Mouse (Mus musculus) right cerebral cortex, adult 18-20 months (tissue): ENCODE measurements at regions not wholly inside any gene's neighbourhood (a gene's known extent, or its start where the extent isn't known, plus 50 kb on each side); places are given as distances from the start of the nearest gene placed in this dataset.
A peak's percentile ranks its signal among the peaks of the same experiment; 100 is the strongest.

ENCODE experiments used
- DNase-seq: peaks from one replicate; pipeline ENCODE4 v3.0.0; 2022; ENCODE audit warnings: mixed read lengths

DNA sequence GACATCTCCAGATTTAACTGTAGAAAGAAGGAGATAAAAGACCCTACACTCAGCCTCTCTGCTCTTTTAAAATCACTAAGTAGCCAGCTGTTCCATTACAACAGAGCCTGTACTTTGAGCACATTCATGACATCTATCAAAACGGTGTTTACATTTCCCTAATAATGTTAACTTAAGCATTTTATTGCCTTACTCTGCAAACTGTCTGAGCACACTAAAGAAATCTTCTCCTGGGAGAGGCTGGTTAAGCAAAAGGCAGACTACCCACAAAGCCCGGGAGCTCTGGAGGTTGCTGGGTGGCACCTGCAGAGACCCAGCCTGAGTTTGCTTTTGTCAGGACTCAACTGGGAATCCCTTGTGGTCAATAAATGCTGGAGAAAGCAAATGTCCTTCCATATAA, 567.5 kb upstream of the Negr1 start:
- no peak for DNase-seq

DNA sequence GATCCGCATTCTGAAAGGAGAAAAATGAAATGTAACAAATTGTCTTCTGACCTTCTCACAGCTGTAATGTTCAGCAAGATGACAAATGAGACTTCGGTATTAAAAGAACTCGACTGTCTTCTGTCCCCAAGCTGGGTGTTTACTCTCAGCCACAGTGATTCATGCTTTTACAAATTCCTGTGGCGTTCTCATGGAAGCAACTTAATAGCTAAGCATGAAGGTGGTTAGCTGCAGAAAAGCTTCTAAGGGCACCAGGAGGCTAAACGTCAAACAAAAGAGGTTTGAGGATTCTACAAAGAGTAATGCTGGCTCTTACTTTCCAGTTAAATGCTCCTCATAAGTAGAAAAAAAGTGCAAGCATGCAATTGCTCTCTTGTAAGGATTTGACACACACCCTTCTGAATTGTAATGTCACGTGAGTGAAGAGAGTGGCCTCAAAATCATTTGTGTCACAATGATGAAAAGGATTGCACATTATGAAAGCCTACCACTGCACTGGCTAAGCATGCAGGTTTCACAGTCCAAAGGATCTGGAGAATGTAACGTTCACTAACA, 543.8 kb upstream of the Negr1 start:
- DNase-seq: no peak

DNA sequence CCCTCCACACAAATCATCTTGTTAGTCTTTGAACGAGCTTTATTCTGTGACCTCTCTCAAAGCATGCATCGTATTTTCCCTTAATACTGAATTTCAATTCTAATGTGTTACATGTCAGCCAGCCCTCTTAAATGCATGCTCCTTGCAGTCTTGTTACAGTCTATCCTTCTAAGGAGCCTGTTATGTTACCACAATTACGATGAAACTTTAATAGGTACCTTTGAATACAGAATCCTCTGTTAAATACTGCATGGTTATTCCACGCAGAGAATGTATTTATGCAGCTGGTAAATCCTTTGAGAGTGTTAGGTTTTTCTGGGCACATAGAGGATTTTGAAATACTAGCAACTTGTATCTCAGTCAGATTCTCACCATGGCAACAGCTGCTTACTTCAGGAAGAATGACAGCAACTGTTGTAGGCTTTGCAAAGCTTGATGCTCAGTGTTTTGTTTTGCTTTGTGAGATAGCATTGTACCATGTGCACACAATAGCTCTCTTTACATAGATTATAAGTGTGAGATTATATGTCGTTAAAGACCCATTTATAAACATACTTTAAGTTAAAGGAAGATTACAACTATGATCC, 532.9 kb upstream of the Negr1 start:
- no peak for DNase-seq

DNA sequence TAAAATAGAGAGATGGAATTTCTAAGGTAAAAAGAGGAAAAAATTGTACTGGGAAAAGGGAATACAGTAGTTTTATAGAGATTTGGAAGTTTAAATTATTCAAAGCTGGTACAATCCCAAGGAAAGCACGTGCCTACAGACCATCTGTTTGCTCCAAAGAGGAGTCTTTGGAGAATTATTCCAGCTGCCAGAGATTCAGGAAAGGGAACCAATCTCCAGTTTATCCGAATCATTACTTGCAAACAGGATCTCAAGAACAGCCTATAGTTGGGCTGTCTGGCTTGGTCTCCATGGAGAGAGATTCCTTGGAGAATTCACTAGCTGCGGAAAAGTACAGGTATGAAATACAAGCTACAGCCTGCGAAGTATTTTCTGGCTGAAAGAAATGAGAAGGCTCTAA, 491.3 kb upstream of the Negr1 start:
- no peak for DNase-seq

DNA sequence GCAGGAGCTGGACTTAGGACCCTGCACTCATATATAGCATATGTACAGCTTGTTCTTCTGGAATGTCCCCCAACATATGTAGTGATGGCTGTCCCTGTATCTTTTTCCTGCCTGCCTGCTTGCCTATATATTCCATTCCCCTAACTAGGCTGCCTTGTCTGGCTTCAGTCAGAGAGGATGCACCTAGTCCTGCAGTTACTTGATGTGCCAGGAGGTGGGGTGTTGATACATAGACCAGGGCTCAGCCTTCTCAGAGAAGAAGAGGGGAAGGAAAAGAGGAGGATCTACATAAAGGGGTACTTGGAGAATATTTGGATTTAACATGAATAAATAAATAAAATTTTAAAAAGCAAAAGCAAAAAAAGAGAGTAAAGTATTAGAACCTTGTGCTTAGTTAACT, 479.3 kb upstream of the Negr1 start:
- no peak for DNase-seq

DNA sequence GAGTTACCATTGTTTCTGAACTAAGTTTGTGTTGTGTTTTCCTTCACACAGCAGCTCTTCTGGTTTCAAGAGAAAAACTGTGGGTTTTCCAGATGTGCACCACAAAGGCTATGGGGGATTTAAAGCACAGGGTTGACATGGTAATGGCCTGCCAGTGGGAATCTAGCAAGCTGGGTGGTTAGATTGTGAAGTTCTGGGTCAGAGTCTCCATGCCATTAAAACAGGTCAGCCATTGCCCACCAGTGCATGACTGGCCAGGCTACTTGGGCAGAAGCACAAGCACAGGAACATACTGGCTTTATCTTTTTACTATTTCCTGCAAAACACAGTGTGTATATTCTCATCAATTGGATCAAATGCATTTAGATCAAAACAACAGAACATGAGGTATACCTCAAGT, 467.9 kb upstream of the Negr1 start:
- DNase-seq: no peak

DNA sequence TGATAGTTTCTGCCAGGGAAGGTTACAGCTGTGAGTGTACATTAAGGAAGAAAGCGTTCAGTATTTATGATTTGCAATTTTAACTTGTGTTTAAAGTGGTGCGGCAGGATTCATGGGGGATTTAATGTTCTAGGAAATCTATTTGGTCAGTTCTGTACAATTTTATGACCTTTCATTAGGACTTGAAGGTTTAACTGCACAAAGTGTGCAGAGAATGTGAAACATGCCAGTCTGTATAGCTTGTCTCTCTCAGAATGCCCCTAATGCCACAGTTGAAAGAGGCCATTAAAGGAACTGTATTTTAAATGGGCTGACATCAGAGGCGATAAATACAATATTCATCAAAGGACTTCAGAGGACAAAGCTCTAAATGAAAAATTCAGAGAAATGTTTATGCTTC, 466.6 kb upstream of the Negr1 start:
- no peak for DNase-seq

DNA sequence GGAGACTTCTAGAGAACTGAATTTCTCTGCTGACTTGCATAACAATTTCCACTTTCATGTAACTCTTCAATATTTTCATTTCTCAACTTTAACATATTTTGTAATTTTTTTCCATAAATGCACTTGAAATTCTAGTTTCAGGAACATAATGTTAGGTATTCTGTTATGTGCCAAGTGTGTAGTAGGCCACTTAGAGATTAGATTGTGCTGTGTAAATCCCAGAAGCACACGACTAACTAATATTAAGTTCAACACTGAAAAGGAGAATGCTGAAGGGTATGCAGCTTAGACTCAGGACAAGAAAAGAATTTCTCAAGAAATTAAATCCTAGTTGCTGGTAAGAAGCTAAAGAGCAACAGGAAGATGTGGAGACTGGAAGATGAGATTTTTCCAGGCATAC, 455.8 kb upstream of the Negr1 start:
- DNase-seq: no peak

DNA sequence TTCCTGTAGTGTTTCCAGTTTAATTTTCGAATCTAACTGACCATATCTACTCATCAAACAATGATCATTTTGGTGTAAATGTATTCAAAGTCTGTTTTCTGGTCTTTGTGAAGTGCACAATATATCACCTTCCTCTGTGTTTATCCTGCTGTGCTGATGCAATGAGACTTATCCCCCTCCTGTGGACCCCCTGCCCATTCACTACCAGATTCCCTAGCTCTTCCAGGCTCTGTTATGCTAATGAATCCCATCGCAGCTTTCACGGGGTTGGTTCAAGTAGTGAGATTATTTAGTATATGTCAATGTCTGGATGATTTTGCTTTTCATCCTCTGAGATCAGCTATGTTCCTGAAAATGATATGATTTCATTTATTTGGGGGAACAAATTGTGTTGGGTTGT, 441.3 kb upstream of the Negr1 start:
- DNase-seq: no peak

DNA sequence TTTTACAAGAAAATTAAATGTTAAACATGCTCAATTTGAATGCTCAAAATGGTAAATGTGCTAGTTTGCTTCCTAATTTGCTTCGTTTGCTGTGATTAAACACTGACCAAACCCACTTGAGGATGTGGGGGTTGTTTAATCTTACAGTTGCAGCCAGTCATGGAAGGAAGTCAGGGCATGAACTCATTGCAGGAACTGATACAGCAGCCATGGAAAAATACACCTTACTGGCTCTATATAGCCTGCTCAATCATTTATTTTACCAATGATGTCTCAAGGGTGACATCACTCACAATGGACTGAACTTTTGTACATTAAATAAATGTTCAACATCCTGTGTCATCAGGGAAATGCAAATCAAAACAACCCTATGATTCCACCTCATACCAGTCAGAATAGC, 430.0 kb upstream of the Negr1 start:
- DNase-seq: no peak

DNA sequence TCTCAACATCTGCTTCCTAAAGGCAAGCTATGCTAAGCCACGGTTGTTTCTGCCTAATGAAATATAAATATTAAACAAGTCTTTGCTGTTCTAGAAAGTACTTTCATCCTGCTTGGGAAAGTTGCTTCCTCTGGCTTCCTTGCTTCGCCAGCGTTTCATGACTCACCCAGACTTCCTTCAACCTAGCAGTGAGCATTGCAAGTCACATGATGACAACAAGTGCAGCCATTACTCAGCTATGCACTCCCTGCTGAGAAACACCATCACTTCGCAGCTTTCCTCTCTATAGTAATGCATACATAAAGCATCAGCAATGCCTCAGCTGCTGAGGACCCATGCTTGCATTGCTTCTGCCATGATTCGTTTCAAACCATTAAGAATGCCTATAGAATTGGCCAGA, 420.2 kb upstream of the Negr1 start:
- no peak for DNase-seq

DNA sequence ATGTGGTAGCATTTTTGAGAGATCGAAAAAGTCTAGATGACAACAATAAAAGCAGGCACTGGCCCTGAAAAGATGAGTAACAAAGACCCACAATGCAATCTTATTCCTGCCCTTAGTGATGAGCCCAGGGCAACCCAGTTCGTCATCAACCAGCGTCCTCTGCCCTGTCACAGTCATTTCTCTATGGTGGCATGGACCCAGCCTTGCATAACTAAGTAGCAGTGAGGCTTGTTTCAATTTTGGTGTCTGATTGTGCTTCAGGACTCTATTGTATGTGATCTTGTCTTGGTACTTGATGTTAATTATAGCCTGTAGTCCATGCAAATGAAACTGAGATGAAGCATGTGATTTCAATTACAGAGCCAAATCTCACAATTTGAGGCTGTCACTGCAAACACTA, 412.3 kb upstream of the Negr1 start:
- DNase-seq: no peak

DNA sequence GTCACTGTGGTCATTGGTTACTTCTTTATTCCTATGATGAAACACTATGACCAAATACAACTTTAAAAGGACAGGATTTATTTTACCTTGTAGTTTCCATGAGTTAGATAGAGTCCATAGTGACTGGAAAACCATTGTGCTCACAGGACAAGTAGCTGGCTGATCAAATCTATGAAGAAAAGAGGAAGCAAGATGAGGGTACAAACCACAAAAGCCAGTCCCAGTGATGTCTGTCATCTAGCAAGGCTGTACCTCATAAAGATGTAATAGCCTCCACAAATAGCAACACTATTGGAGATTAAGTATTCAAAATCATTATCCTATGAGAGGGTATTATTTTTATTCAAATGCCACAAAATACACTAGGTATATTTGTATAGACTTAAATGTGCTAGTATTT, 391.5 kb upstream of the Negr1 start:
- no peak for DNase-seq

DNA sequence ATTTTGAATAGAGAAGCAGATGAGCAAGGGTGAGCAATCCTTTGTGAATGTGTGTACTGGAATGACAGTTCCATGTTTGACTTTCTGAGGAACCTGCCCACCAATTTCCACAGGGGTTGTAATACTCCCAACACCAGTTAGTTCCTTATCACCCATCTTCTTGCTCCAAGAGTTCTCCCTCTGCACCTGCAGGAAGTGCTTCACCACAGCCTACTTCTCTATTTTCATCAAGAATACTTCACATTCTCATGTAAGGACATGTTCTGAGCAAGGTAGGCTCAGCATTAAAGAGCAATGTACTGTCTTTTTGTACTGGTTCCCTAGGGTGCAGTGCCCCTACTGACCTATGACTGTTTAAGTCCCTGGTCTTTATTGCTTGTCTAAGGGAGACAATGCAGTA, 362.9 kb upstream of the Negr1 start:
- no peak for DNase-seq

DNA sequence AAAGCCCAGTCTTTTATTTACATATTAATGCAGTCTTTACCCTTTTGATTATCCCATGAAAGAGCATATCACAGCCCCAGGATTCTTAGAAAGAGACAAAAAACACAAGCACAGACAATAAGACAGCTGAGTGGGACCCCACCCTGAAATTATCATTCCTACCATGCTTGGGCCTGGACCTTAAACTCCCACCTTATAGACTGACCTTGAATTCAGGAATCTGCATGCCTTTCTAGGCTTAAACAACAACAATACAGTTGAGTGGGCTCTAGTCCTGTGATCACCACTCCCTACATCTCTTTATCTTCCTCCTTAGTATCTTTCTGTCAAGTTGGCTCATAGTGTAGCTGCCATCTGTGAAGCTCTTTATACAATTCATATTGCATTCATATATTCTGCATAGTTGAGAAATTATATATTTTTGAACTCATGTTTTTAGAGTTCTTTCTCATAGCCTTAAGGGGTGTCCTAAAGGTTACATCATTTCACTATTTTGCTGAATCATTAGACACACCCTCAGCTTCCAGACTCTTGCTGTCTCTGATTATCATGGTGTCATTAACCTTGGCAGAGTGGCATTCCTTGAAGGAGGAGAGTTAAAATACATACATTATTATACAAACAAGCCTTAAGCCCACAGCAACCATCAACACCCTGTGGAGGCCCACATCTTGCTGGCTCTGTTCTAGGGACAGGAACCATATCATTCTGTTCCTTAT, 361.7 kb upstream of the Negr1 start:
- DNase-seq: no peak

DNA sequence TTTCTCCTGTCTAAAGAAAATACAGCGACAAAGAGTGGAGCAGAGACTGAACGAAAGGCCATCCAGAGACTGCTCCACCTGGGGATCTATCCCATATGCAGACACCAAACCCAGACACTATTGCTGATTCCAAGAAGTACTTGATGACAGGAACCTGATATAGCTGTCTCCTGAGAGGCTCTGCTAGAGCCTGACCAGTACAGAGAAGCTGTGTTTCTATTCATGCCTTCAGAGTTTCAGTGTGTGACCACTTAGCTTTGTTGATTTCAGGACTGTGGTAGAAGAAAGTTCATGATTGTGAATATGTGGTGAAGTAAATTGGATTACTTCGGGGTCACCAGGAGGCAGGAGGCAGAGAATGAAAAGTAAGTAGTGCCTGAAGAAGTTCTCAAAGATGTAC, 356.3 kb upstream of the Negr1 start:
- no peak for DNase-seq

DNA sequence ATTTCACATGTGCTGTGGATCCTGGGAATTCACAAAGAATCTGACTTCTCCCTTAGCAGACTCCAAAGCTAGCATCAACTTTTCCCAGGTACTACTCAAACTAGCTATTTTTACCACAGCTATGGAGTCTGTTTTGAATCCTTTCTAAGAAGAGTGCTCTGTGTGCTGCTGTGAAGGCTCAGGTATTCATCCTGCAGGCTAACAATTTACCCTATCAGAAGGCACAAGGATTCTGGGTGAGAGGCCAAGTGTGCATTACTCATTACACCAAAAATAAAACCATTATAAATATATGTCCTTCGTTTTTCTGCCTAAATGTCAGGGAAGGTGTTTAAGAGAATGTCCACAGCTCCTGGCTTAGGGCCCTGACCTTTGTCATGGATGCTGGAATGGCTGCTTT, 353.2 kb upstream of the Negr1 start:
- DNase-seq: no peak

DNA sequence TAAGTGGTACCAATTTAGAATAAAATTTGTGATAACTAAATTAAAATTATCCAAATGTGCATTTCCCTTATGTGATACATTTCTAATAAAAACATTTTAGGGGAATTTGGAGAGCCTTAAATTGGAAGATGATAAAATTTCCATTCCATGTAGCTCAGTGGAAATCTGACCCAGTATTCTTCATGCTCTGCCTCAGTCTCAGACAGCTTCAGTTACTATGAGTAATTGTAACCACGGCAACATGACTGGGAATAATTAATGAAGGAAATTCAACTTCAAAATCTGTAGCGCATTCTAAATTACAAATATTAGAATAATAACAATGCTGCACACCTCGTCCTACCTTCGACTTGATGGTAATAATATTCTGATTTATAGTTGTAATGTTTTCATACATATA, 350.8 kb upstream of the Negr1 start:
- DNase-seq: no peak

DNA sequence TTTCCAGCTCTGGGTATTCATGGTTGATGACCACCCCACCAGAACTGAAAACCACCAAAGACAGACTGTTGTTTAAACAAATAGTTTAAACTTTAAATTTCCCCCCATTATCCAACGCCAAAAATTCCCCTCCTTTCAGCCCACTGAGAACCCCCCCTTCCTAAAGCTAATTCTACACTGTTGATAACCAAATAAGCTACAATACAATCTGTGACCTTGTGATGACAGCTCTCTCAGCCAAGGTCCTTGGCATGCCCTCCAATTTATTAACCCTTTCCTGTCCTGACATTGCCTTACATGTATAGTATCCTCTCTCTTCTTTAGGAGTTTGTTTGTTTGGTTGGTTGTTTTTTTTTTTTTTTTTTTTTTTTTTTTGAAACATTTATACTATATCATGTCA, 346.8 kb upstream of the Negr1 start:
- DNase-seq: no peak

DNA sequence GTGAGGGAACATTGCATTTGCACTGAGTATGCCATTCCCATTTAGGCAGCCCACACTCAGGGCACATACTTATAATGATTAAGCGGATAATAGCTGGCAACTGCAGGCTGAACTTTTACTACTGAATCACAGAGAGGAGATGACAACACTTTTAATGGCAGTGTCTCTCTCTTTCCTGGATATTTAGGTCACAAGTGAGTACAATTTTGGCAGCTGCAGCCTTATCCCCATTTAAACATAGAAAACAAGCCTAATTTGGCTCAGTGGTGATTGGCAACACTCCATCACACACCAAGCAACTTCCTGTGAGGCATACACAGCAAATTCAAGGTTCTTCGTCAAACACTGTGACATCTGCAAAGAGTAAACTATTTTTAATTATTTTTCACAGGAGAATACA, 329.5 kb upstream of the Negr1 start:
- DNase-seq: peak; percentile 5

DNA sequence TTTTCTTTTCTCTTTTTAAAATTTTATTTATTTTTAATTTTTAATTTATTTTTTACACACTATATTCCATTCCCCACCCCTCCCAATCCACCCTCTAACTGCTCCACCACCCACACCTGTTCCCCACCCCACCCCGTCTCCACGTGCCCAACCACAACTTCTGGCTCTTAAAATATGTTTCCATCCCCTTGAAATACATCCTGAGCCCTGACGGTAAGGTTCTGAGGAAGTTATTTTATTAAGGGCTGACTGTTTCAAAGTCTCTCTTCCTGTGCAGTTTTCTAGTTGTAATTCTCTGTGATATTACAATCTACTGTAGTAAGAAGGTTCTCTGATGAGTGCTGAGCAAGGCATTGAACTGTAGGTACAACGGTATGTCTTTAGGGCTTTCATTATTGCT, 325.6 kb upstream of the Negr1 start:
- no peak for DNase-seq

DNA sequence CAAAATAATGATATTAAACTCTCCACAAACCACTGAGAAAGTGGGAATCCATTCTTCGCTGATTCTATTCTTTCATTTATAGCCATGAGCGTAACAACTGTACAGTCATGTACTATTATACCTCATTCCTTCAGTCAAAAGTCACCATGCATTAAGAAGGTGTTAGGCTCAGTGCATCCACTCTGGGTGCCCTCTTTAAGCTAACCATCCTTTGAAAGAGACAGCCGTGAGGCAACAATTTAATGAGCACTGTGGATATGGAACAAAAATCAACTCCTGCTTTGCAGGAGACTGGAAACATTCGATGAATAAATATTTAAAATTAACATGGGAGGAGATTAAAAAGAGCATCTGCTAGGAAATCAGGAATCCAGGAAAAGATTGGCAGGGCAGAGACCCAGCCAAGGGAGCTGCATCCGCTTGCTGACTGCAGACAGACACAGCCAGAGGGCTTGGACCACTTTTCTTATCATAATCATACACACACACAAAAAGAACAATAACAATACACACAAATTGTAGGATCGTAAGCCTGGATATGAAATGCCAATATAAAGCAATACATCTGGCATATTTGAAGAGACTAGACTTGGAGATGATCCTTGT, 309.2 kb upstream of the Negr1 start:
- DNase-seq: no peak

DNA sequence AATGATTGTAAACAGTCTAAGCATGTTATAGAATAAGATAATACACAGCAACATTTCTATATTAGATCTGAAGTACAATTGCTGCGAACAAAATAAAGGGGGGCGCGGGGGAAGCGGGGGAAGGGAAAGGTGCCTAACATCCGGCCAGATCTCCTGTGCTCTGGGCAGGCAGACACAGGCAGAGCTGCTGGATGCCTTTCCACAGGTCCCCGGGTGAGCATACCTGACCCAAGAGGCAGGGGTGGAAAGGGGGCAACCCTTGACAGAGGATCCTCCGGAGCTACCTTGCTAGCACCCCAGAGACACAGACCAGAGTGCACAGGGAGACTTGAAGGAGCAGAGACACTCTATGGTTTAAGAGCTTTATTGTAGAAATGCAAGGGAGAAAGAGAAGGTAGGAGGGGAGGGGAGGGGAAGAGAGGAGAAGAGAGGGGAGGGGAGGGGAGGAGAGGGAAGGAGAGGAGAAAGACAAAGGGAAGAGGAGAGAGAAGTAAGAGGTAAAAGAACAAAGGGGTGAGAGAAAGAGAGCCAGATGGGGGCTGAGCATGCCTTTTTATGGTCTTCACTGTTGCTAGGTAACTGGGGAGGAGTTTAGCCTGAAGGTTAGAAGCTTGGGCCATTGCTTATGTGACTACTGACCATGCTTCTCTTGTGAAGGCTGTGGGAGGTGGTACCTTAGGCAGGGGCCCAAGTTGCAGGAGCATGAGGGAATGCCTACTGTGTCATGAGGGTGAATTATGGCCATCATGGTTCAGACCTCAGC, 308.2 kb upstream of the Negr1 start:
- DNase-seq: no peak

DNA sequence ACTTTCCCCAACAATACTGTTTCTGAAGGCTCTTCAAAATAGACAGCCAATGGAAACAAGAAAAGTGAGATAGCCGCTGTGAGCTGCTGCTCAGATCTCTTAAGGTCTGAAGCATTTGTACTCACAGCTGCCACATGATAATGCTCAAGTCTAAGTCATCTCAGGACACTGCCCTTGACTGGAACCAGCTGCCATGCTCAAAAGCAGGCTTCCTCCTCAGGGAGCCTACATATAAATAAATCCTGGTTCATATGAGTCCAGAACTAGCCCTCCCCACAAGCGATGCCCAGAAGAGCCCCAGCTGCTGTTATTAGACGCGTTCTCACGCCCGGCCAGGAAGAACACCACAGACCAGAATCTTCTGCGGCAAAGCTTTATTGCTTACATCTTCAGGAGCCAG, 304.9 kb upstream of the Negr1 start:
- no peak for DNase-seq
